ENCODE assay signal across 8 mouse cellular contexts in genomic region chr11:51615601-51616000, GRCm38 (mm10). TPM values are rescaled to one million over a fixed set of nuclear protein-coding genes. Genes with fewer than 3 reads are reported as not detected.
DNase-seq lines count a peak whose midpoint lies in the region; ATAC-seq and TF ChIP-seq lines count a peak whose summit lies in the region.

No protein-coding gene starts in this region.

- H3K9ac ChIP-seq in hindbrain, embryonic 15.5 days = peak overlapping the region; percentile 42
- H3K9ac ChIP-seq in liver, embryonic 11.5 days (ENCODE audit: low read depth, low read length) = peak overlapping the region; percentile 71

- peak overlapping the region; percentile 90 for H3K27ac ChIP-seq in brown adipose tissue, adult 24 weeks (replicated peaks; ENCODE audit: low read depth, low read length)
- H3K27ac ChIP-seq in gastrocnemius, adult 2 months = peak overlapping the region; percentile 92
- H3K27ac ChIP-seq in hindbrain, embryonic 15.5 days (replicated peaks) = 0 out of 2 replicates have a peak overlapping the region, but pooled peaks have one; percentile 6
- peak overlapping the region; percentile 77 for H3K27ac ChIP-seq in liver, embryonic 11.5 days (ENCODE audit: low read depth, low read length)
- peak overlapping the region; percentile 91 for H3K27ac ChIP-seq in testis, adult 2 months (ENCODE audit: control insufficient read depth, insufficient read depth, low read depth, low read length)

- peak overlapping the region; percentile 60 for H3K4me2 ChIP-seq in hindbrain, embryonic 15.5 days
- peak overlapping the region; percentile 63 for H3K4me2 ChIP-seq in liver, embryonic 11.5 days

- H3K36me3 ChIP-seq in hindbrain, embryonic 15.5 days = no peaks in the 10 kb centered on the region
- no peaks in the 10 kb centered on the region for H3K36me3 ChIP-seq in liver, embryonic 11.5 days (ENCODE audit: control insufficient read depth, insufficient read depth, low read length)
- no peaks in the 10 kb centered on the region for H3K36me3 ChIP-seq in testis, adult 2 months (ENCODE audit: control insufficient read depth, insufficient read depth, low read length)

- peak; percentile 42 for DNase-seq in layer of hippocampus, adult 11-12 months (ENCODE audit: low spot score)
- no peak for DNase-seq in layer of hippocampus, postnatal 14 days (ENCODE audit: low spot score in 2 of 2)
- DNase-seq in gastrocnemius, adult 2 months = peak; percentile 82
- peak; percentile 83 for DNase-seq in liver, embryonic 11.5 days (ENCODE audit: low spot score)

- H3K9me3 ChIP-seq in hindbrain, embryonic 15.5 days = no peaks in the 10 kb centered on the region
- H3K9me3 ChIP-seq in liver, embryonic 11.5 days (ENCODE audit: control insufficient read depth, low read length) = no peaks in the 10 kb centered on the region

- WGBS in hindbrain, embryonic 15.5 days = 6% methylated on average over 14 of the region's 14 CpGs
- WGBS in liver, embryonic 11.5 days = under 1% methylated on average over 14 of the region's 14 CpGs

- no peak for ATAC-seq in hindbrain, embryonic 15.5 days (ENCODE audit: low FRiP score, low read depth)
- peak; percentile 83 for ATAC-seq in liver, embryonic 11.5 days (replicated peaks; ENCODE audit: low FRiP score)
- ATAC-seq in monocyte, adult 5-6 weeks (replicated peaks; ENCODE audit: insufficient number of reproducible peaks, low FRiP score, low TSS enrichment, poor library complexity, severe bottlenecking) = peak; percentile 74

- H3K27me3 ChIP-seq in hindbrain, embryonic 15.5 days = no peaks in the 10 kb centered on the region
- H3K27me3 ChIP-seq in liver, embryonic 11.5 days (replicated peaks; ENCODE audit: control insufficient read depth, insufficient read depth, low read length) = no peaks in the 10 kb centered on the region
- no peaks in the 10 kb centered on the region for H3K27me3 ChIP-seq in testis, adult 2 months (ENCODE audit: control insufficient read depth, insufficient read depth, low read length)

- intact Hi-C loops in gastrocnemius, adult 2 months (cut with DNase I) = loop anchor here (5.0 kb wide), 1 partner anchor 37 kb away; the partner anchor contains the start of genes D930048N14Rik and N4bp3

- H3K4me1 ChIP-seq in brown adipose tissue, adult 24 weeks (ENCODE audit: control insufficient read depth, insufficient read depth, insufficient read length, low read length) = peaks cover 2% of the 10 kb centered on the region
- H3K4me1 ChIP-seq in hindbrain, embryonic 15.5 days (replicated peaks) = peaks cover 21% of the 10 kb centered on the region
- H3K4me1 ChIP-seq in liver, embryonic 11.5 days (replicated peaks; ENCODE audit: control insufficient read depth, insufficient read depth, low read length) = peaks cover 10% of the 10 kb centered on the region
- peaks cover 12% of the 10 kb centered on the region for H3K4me1 ChIP-seq in testis, adult 2 months (ENCODE audit: control insufficient read depth, insufficient read depth, low read length)

- peak; percentile 79 for TF ChIP-seq POLR2A in testis, adult 2 months (IDR thresholded peaks at IDR 0.05; ENCODE audit: control insufficient read depth, low read depth, low read length)

- TF ChIP-seq CTCF in gastrocnemius, adult 2 months (IDR thresholded peaks at IDR 0.05) = no peak
- no peak for TF ChIP-seq CTCF in testis, adult 2 months (IDR thresholded peaks at IDR 0.05; ENCODE audit: control insufficient read depth, insufficient read depth, insufficient replicate concordance, low read depth, low read length)

- peak overlapping the region; percentile 63 for H3K4me3 ChIP-seq in brown adipose tissue, adult 24 weeks (ENCODE audit: insufficient read depth, low read depth, low read length)
- H3K4me3 ChIP-seq in gastrocnemius, adult 2 months = peak overlapping the region; percentile 69
- peak overlapping the region; percentile 35 for H3K4me3 ChIP-seq in hindbrain, embryonic 15.5 days
- peak overlapping the region; percentile 33 for H3K4me3 ChIP-seq in liver, embryonic 11.5 days (ENCODE audit: low read depth, low read length)
- H3K4me3 ChIP-seq in testis, adult 2 months (ENCODE audit: control insufficient read depth, low read depth, low read length) = peak overlapping the region; percentile 75

RNA-seq across cellular contexts. Expression of gene Nhp2, which starts 3.9 kb away (rescaled TPM):
- 10 to 100 TPM; 50.1 to 53.0 TPM for total RNA-seq in layer of hippocampus, postnatal 14 days (2021)
- 43.4 and 50.7 TPM in 2 replicates for polyA plus RNA-seq in brown adipose tissue, adult 24 weeks (2012; ENCODE audit: insufficient read depth, insufficient read length, missing spikeins)
- total RNA-seq in gastrocnemius, adult 2 months (2021) = 10 to 100 TPM; 24.9 to 25.7 TPM
- 105 TPM in 2 replicates for polyA plus RNA-seq in hindbrain, embryonic 15.5 days (2015; fragmentation: Nextera tagmentation; extraction: Ambion mirVana)
- polyA plus RNA-seq in liver, embryonic 11.5 days (2014; fragmentation: Nextera tagmentation; extraction: Ambion mirVana) = 347 and 349 TPM in 2 replicates
- total RNA-seq in monocyte, adult 5-6 weeks (2017) = 25.0 to 37.2 TPM (median 27.0 TPM) in 3 replicates
- polyA plus RNA-seq in testis, adult 2 months (2012; rRNA removed) = 32.0 and 33.5 TPM in 2 replicates

RNA-seq across cellular contexts. Expression of gene Hnrnpab, which starts 9.0 kb away (rescaled TPM):
- 100 to 1,000 TPM; 166 to 174 TPM for total RNA-seq in layer of hippocampus, postnatal 14 days (2021)
- 117 and 131 TPM in 2 replicates for polyA plus RNA-seq in brown adipose tissue, adult 24 weeks (2012; ENCODE audit: insufficient read depth, insufficient read length, missing spikeins)
- total RNA-seq in gastrocnemius, adult 2 months (2021) = 100 to 1,000 TPM in 1 of 2 experiments, 10 to 100 TPM in 1; 95.0 to 112 TPM
- polyA plus RNA-seq in hindbrain, embryonic 15.5 days (2015; fragmentation: Nextera tagmentation; extraction: Ambion mirVana) = 322 and 330 TPM in 2 replicates
- polyA plus RNA-seq in liver, embryonic 11.5 days (2014; fragmentation: Nextera tagmentation; extraction: Ambion mirVana) = 552 and 577 TPM in 2 replicates
- total RNA-seq in monocyte, adult 5-6 weeks (2017) = 353 to 398 TPM (median 355 TPM) in 3 replicates
- 85.0 and 97.4 TPM in 2 replicates for polyA plus RNA-seq in testis, adult 2 months (2012; rRNA removed)

RNA-seq across cellular contexts. Expression of gene Rmnd5b, which starts 20.1 kb away (rescaled TPM):
- 10 to 100 TPM; 60.5 to 65.1 TPM for total RNA-seq in layer of hippocampus, postnatal 14 days (2021)
- polyA plus RNA-seq in brown adipose tissue, adult 24 weeks (2012; ENCODE audit: insufficient read depth, insufficient read length, missing spikeins) = 11.1 and 11.6 TPM in 2 replicates
- total RNA-seq in gastrocnemius, adult 2 months (2021) = 10 to 100 TPM; 11.4 to 11.6 TPM
- 74.2 and 79.6 TPM in 2 replicates for polyA plus RNA-seq in hindbrain, embryonic 15.5 days (2015; fragmentation: Nextera tagmentation; extraction: Ambion mirVana)
- polyA plus RNA-seq in liver, embryonic 11.5 days (2014; fragmentation: Nextera tagmentation; extraction: Ambion mirVana) = 47.8 and 52.2 TPM in 2 replicates
- 10.3 to 23.0 TPM (median 13.5 TPM) in 3 replicates for total RNA-seq in monocyte, adult 5-6 weeks (2017)
- 66.5 and 73.1 TPM in 2 replicates for polyA plus RNA-seq in testis, adult 2 months (2012; rRNA removed)

RNA-seq across cellular contexts. Expression of gene Phykpl, which starts 31.0 kb away (rescaled TPM):
- 10 to 100 TPM in 1 of 2 experiments, 1 to 10 TPM in 1; 9.1 to 11.7 TPM for total RNA-seq in layer of hippocampus, postnatal 14 days (2021)
- 10.1 and 18.5 TPM in 2 replicates for polyA plus RNA-seq in brown adipose tissue, adult 24 weeks (2012; ENCODE audit: insufficient read depth, insufficient read length, missing spikeins)
- total RNA-seq in gastrocnemius, adult 2 months (2021) = 10 to 100 TPM; 15.5 to 15.8 TPM
- polyA plus RNA-seq in hindbrain, embryonic 15.5 days (2015; fragmentation: Nextera tagmentation; extraction: Ambion mirVana) = 9.7 and 11.4 TPM in 2 replicates
- 28.6 and 29.8 TPM in 2 replicates for polyA plus RNA-seq in liver, embryonic 11.5 days (2014; fragmentation: Nextera tagmentation; extraction: Ambion mirVana)
- 13.8 to 20.0 TPM (median 15.8 TPM) in 3 replicates for total RNA-seq in monocyte, adult 5-6 weeks (2017)
- polyA plus RNA-seq in testis, adult 2 months (2012; rRNA removed) = 7.3 TPM in 2 replicates

RNA-seq across cellular contexts. Expression of gene N4bp3, which starts 35.0 kb away (rescaled TPM):
- total RNA-seq in layer of hippocampus, postnatal 14 days (2021) = 10 to 100 TPM; 11.4 to 12.1 TPM
- polyA plus RNA-seq in brown adipose tissue, adult 24 weeks (2012; ENCODE audit: insufficient read depth, insufficient read length, missing spikeins) = 2.0 and 4.8 TPM in 2 replicates
- total RNA-seq in gastrocnemius, adult 2 months (2021) = 1 to 10 TPM; 2.7 to 4.2 TPM
- 25.8 and 29.8 TPM in 2 replicates for polyA plus RNA-seq in hindbrain, embryonic 15.5 days (2015; fragmentation: Nextera tagmentation; extraction: Ambion mirVana)
- polyA plus RNA-seq in liver, embryonic 11.5 days (2014; fragmentation: Nextera tagmentation; extraction: Ambion mirVana) = 7.2 and 7.9 TPM in 2 replicates
- total RNA-seq in monocyte, adult 5-6 weeks (2017) = 1.4 to 6.3 TPM (median 3.3 TPM) in 3 replicates
- polyA plus RNA-seq in testis, adult 2 months (2012; rRNA removed) = 16.3 and 19.0 TPM in 2 replicates

Comparison
In these comparisons a context has a peak if more than half of its experiments do, and no peak if none do; other contexts are left out.
1. DNase-seq: peak in layer of hippocampus, adult 11-12 months (single experiment), gastrocnemius, adult 2 months (single experiment) and liver, embryonic 11.5 days (single experiment); none in layer of hippocampus, postnatal 14 days (0 of 2).
2. H3K27ac ChIP-seq: peak in every context shown above with its lines; median percentile 92 in gastrocnemius, adult 2 months; 91 in testis, adult 2 months; 90 in brown adipose tissue, adult 24 weeks; 77 in liver, embryonic 11.5 days; 6 in hindbrain, embryonic 15.5 days.
3. Peak in every context shown above with its lines, with median percentiles within 50 percentile points of each other: H3K4me3 ChIP-seq.